Mouse (Mus musculus) megakaryocyte-erythroid progenitor cell, adult 5-6 weeks (primary cell): ENCODE measurements around the gene Ptprt. TPM values are rescaled to one million over a fixed set of nuclear protein-coding genes. Genes with fewer than 3 reads are reported as not detected.

ENCODE experiments used
- ATAC-seq: replicated peaks from 2 replicates; pipeline ENCODE4 v1.8.0; 2016; ENCODE audit warnings: mild to moderate bottlenecking, inconsistent platforms; ENCODE audit not compliant: severe bottlenecking, poor library complexity, low FRiP score, low TSS enrichment
- total RNA-seq, 2 experiments: library from RNA; stranded (forward) in 1 of 2; stranded (reverse) in 1 of 2; fragments of 200-1000, 215-1000 nt in 1 of 2; fragments of >200 nt in 1 of 2; fragmentation: Nextera tagmentation in 1 of 2; gene quantifications; 2 replicates each; pipeline ENCODE4 v1.2.3; 2014 to 2017

The Ptprt gene
- total RNA-seq, 2 experiments from 2014 or later, result not detected

DNA sequence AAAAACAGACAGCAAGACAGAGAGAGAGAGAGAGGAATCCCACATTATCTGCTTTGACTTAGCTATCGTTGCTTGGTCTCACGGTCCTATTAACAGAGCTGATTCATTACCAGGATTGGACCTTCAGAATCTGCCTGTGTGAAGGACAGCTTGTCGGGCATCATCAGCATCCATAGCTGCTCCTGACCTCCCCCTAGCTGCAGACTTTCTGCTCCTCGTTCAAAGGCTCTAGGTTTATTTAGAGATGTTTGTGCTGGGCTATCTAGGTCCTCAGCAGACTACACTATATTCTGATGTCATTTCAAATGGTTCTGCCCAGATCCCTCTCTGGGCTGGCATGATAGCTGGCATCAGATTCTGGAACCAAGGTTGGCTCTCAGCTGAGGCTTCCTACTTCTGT lies 47.5 kb downstream of the Ptprt start:
- ATAC-seq, result no peak

DNA sequence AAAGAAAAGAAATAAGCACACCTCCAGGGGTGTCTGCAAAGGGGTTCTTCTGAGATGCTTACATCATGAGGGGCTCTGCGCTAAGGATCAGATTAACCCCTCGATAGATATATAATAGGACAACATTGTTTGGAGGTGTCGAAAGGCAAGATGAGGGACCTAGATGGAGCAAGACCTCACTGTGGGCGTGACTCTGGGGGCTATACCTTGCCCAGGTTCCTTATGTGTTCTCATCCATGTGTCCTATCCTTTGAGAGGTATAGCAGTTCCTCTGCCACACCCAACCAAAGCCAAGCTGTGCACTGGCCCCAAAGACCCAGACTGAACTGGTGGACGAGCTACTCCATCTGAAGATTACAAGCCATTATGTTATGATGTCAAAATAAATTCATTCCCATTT lies 58.2 kb downstream of the Ptprt start:
- ATAC-seq, result no peak

DNA sequence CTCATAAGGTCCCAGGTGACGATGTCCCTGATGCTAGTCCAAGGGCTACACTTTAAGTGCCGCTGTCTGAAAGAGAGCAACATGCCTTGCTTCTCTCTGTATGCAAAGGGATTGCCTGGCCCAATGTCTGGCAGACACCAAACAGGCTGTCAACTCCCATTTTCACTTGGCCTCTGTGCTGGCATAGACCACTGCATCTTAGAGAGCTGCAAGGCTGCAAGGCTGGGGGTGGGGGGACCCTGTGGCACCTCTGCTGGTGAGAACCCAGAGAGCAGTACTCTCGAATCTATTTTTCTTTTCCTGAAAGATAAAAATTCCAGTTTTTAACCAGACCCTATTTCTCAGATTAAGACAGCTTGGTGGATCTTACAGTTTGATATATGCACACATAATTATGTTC lies 69.6 kb downstream of the Ptprt start:
- ATAC-seq, result no peak

DNA sequence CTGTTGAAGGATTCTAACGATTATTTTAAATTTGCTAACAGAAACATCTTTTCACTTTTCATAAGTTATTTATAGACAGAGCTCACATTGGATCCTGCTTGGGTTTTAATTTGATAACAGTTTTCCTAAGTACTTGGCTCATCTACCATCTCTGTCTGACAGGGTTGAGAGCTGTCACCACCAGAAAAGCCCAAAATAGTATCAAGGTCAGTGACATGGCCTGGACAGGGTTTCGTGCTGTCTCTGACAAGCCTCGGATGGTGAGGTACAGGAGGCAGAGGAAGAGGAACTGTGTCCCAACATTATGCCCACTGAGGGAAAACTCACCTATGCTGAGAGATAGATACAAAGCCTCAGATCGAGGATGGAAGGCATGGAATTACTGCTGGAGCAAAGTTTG lies 79.3 kb downstream of the Ptprt start:
- ATAC-seq, result no peak

DNA sequence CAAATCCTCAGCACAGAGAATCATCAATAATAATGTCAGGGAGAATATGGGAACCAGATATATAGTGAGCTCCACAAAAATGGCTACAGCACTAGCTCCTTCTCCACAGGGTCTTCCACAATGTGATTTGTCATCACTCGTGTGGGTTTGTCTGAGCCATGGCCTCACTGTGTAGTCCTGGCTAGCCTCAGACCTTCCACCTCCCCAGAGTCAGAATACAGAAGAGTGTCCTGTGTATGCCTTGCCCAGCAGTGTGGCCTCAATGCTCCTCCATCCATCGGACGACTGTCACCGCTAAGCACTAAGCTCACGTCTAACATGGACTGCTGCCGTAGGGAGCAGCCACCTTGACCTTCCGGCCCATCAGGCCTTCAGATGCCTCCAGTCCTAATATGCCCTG lies 83.1 kb downstream of the Ptprt start:
- ATAC-seq, result no peak

DNA sequence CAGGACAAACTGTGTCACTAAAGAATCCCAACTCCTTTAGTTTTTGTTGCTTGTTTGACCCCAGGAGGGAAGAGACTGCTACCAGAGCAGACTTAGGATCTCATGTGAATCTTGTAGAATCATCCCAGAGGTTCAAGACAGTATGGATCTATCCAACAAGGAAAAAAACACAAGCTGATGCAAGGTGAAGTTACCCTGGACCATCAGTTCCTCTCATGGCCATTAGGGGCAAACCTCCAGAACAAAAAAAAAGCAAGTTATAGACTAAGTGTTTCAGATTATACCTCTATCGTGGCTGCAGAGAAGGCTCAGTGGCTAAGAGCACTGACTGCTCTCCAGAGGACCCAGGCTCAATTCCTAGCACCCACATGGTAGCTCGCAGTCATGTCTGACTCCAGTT lies 88.1 kb downstream of the Ptprt start:
- no peak for ATAC-seq

DNA sequence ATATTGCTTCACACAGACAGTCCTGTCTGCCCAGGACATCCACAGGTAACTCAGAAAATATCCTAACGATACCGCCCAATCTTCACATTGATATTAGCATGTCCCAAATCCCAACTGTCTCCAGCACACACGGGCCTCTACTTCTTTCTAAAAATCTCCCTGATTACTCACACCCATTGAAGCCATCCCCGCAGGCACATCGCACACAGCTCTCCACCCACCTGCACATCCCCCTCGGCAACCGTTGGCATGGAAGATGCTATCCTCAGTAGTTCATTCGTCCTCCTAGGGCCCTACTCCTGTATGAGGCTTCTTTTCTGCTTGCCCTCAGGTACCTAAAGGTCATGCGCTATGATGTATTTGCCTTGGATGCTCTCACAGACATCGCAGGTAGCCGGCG lies 89.9 kb downstream of the Ptprt start:
- no peak for ATAC-seq

DNA sequence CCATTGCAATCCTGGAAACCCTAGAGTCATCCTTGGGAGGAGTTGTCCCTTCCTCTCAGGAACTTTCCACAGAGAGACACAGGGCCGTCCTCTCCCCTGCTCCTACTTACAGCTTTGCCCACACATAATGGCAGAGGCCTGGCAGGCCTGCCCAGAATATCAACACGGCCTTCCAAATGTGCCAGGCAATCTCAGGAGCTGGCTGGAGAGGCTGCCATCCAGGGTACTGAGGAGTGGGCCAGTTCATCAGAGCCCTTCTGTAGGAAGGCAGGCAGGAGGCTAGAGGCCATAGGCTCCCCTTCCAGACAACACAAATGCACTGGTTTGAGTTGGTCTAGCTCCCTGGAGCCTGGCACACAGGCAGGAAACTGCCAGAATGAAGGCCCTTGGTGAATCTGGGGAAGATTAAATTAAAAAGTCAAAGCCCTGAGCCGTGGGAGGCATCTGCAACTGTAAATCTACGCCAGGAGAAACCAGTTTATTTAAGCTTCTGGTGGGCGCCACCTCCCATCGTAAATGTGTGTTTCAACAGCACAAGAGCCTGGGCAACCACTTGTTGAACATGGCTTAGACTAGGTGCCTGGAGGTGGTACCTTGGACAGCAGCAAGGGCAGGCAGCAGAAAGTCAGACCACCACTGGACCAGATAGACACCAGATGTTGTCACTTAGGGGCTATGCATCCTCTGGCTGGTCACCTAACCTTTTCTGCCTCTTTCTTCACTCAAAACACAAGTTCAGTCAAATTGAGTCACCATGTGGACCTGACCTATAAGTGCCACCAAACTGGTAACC lies 92.4 kb downstream of the Ptprt start:
- ATAC-seq, result no peak

DNA sequence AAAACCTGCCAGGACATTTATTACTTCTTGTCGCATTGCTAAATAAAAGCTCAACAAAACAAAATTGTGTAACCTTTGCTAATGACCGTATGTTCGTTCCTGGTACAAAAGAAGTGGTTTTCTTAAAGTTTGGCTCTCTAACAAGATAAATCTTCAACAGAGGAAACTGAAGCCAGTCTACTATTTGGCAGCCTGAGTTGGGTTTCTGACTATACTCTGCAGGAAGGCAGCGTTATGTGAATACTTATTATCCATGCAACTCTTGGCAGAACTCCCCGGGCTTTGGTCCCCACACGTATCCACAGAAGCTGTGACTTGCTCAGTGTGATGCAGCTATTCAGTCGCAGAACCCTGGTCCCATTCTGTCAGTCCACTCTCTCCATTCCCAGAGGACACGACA lies 112.6 kb downstream of the Ptprt start:
- ATAC-seq, result no peak

DNA sequence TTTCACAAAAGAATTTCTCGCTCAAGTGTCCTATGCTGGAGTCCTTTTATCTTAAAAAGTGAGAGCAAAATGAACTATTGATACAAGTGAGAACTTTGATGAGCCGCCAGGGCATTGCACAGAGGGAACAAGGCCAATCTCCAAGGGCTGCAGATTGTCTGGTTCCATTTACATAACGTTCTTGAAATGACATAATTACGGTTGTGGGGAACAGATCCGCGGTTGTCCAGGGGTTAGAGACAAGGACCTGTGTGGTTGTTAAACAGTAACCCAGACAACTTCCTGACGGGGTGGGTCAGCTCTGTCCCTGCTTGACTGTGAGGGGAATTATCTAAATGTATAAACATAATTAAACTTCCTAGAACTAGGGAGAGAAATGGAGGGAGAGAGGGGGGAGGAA lies 129.3 kb downstream of the Ptprt start:
- no peak for ATAC-seq

DNA sequence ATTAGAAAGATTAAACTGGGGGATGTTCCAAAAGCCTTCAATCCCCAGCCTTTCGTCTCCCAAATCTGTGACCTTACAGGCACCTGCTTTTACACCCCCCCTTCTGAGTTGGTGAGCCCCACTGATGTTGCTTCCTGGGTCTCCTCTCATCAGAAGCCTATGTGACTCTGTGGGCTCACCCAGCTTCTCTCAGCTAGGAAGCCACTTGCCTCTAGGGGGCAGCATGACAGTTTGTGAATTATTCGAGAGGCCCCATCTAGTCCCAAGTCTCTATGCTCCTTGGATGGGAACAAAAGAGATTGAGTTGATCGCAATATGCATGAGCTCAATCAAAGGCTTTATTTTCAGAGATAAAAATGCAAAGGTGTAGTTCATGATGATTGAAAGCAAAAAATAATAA lies 132.0 kb downstream of the Ptprt start:
- ATAC-seq, result no peak

DNA sequence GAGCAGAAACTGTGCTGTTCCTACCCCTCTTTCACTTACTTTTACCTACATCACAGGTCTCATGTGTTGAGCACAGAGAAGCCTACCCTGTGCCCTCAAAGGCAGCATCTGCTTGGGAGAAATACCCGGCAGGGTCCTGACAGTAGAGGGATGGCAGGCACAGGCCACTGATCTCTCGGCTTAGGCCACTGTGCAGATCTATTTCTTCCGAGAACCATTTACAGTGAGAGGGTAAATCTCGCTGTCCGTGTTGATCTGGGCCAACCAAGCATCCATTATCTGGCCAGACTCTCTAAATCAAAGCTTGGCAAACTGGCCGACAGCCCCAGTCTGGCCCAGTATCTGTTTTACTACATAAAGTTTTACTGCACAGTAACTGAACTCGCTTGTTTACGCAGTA lies 145.0 kb downstream of the Ptprt start:
- no peak for ATAC-seq

DNA sequence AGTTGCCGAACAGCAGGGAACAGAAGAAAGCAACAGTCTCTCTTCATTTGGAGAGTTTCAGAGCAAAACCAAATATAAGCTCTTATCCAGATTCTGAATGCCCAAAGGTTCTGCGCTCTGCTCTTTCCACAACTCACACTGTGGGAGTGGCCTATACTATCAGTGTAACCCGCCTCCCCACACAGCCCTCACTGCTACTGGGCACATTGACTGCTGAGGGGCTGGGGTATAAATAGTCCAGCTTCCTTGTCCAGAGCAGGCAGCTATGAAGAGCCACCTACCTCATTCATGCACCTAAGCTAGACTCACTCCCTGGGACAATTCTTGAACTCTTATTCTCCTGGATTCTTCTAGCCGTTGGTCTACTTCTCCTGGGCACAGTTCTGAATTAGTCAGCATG lies 147.9 kb downstream of the Ptprt start:
- ATAC-seq, result no peak

DNA sequence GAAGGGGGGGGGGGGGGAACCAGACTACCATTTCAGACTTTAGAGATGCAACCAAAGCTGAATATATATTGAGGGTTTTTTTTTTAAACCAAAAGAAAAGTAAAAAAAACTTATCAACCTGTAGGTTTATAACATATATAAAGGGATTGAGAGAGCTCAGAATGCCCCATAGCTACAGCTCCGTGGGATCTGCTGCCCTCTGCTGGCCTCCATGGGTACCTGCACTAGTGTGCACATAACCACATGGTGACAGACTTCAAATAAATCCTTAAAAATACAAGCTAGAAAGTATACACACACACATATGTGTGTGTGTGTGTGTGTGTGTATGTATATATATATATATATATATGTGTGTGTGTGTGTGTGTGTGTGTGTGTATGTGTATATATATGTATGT lies 148.9 kb downstream of the Ptprt start:
- ATAC-seq, result no peak

DNA sequence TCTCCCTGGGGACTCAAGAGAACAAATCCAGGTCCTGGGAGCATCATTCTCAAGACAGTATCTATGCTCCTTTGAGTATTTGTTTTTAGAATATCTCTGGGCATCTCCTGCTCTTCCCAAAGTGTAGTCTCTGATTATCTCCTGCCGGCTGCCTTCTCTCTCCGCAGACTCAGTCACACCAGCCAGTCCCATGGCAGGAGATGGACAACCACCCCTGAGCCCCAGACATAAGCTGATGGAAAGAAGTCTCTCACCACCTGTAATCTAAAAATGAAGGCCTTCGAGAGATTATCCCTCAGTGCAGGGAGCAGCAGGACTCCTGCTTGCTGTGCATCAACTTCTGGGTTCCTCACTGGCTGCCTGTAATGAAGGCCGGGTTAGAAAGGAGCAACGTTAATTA lies 151.9 kb downstream of the Ptprt start:
- no peak for ATAC-seq

DNA sequence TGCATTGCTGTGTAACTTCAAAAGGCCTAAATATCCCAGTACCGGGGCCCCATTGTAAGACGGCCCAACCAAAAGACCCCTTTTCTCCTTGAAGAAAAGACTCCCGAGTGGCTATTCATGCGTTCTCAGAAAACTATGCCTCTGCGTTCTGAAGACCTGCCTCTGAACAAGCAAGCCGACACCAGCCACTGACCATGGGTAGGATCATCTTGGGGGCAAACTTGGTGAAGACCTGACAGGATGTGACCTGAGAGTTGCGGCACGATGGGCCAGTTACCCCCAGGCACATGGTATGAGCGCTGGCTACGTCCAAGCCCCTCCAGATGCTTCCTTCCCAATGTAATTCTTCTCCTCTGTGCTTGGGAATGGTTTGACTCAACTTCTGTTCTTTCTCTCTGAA lies 153.3 kb downstream of the Ptprt start:
- no peak for ATAC-seq

DNA sequence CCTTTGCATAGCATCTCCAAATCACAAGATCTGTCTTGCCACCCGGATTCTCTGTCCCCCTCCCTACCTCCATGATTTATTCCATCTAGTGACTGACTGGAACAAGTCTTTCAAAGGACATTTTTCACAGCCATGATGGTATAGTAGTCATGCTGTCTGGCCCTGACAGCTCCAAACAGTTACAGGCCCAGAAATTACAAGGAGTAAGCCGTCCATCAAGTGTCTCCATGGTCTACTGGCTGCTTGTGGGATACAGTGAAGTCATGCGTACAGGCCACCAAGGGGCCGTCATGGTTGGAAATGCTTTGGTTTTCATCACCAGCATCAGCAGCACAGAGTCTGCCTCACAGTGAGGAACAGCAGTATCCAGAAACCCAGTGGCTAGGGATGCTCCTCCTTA lies 156.1 kb downstream of the Ptprt start:
- ATAC-seq, result no peak

DNA sequence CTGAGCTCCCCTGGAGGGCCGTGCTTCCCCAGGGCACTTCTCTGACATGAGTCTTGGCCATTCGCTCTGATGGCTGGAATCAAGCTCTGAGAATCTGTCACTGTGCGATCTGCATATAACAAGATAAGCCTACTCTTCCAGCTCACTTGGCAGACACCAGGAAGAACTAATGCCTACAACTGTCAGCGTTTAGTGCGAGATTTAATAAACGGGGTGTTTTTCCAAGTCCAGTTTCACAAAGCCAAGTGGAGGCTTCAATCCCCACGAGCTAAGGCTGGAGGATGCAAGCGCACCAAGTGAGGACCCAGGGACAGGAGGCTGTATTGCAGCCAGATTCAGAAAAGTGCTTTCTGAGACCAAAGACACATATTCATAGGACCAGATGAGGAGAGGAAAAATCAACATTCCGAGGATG lies 161.4 kb downstream of the Ptprt start:
- ATAC-seq, result no peak

DNA sequence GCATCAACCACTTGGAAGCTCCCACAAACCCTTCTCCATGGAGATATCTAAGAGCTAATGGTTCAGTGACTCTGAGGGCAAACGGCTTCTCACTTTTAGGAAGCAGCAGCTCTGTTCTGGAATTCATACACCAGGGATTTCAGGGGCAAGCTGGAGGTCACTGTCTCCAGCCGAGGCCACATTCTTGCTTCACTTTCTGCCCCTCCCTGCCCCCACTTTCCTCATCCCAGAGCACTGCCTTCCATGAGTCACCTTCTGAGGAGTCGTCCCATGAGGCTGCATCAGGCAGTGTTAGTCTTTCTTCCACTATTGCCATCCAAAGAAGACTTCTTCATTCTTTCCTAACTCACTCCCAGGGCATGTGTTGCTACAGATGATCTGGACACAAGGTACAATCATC lies 162.8 kb downstream of the Ptprt start:
- ATAC-seq, result no peak

DNA sequence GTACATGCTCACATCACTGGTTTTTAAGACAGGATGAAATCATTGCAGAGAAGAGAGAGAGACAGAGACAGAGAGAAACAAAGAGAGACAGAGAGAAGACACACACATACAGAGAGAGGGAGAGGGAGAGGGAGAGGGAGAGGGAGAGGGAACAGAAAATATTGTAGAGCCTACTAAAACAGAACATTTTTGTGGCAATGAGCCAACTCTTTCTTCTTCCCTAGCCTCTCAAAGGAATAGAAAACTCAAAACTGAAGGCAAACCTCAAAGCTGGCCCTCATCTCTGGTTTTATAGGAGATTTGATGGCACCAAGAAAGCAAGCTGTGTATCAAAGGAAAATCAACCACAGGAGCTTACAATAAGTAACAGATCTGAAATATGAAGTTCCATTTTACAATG lies 176.9 kb downstream of the Ptprt start:
- no peak for ATAC-seq

DNA sequence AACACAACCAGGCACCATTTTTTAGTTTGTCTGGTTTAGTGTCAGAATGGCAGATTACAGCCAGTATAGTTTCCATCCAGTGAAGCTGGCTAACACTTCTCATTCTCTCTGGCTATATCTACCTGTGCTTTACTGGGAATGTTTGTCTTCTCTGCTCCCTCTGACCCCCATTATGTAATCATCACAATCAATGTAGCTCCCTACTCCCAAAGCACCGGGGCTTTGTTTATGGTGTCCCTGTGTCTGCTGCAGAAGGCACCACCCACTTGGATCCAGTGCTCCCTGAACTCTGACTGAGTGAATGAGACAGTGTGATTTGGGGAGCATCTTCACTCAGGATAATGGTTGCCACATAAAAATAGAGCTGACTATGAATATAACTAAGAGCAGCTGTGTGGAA lies 217.8 kb downstream of the Ptprt start:
- no peak for ATAC-seq

DNA sequence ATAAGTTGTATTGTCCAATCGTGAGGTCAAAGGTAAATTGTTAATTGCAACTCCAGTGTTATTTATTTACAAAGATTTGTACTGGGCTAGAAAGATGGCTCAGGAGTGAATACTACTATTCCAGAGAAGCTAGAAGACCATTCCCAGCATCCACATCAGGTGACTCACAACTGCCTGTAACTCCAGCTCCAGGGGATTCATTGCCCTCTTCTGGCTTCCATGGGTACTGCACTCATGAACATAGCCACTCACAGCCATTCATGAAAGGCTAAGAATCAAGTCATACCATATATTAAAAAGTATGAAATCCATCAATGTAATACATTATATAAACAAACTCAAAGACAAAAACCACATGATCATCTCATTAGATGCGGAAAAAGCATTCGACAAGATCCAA lies 224.3 kb downstream of the Ptprt start:
- no peak for ATAC-seq
